Mouse (Mus musculus) adrenal gland, postnatal 14 days (tissue): Measurements from ENCODE around the gene Tle2. TPM values are rescaled to one million over a fixed set of nuclear protein-coding genes. Genes with fewer than 3 reads are reported as not detected.

Experiments
- DNase-seq: peaks from one replicate; pipeline ENCODE4 v3.0.0; 2021; ENCODE audit warnings: mixed read lengths
- long read RNA-seq, 2 experiments: library from polyadenylated mRNA; stranded (forward); transcript quantifications; one replicate each; pipeline ENCODE4 v2.0.0; 2021
- total RNA-seq: library from RNA; stranded (reverse); gene quantifications from 2 replicates; pipeline ENCODE4 v1.2.3, GENCODE M21; 2021

Gene Tle2
- total RNA-seq = 17.8 and 18.1 TPM in 2 replicates
- long read RNA-seq, experiment 1, partial matches to known transcripts = 1 of 13 reads
- long read RNA-seq, experiment 1, other reads (novel, unspliced or antisense) = 12 of 13 reads
- long read RNA-seq, experiment 2, partial matches to known transcripts = 0 of 15 reads
- long read RNA-seq, experiment 2, other reads (novel, unspliced or antisense) = 14 of 15 reads

GRCm38 (mm10) chr10:81574081-81575056 lies at the start of gene Tle2:
Gene Tle2 (plus strand): TSS chr10:81574561.
- DNase-seq = no peak

GRCm38 (mm10) chr10:81525017-81525694 lies 49.2 kb upstream of the Tle2 start:
- DNase-seq = no peak

GRCm38 (mm10) chr10:81526779-81527178 lies 47.6 kb upstream of the Tle2 start:
- DNase-seq = peak; percentile 89

- no peak for DNase-seq
Observed at GRCm38 (mm10) chr10:81534826-81535225, 39.5 kb upstream of the Tle2 start.

- DNase-seq = no peak
Observed at GRCm38 (mm10) chr10:81536734-81537133, 37.6 kb upstream of the Tle2 start.

- DNase-seq = no peak
Observed at GRCm38 (mm10) chr10:81537429-81537828, 36.9 kb upstream of the Tle2 start.

- DNase-seq = no peak
Observed at GRCm38 (mm10) chr10:81538321-81539048, 35.9 kb upstream of the Tle2 start.

- no peak for DNase-seq
Observed at GRCm38 (mm10) chr10:81541363-81541762, 33.0 kb upstream of the Tle2 start.

GRCm38 (mm10) chr10:81541803-81542202 lies 32.6 kb upstream of the Tle2 start:
- peak; percentile 69 for DNase-seq

GRCm38 (mm10) chr10:81542727-81543460 lies 31.5 kb upstream of the Tle2 start:
- no peak for DNase-seq

- no peak for DNase-seq
Observed at GRCm38 (mm10) chr10:81543633-81544032, 30.7 kb upstream of the Tle2 start.

- no peak for DNase-seq
Observed at GRCm38 (mm10) chr10:81544296-81545160, 29.8 kb upstream of the Tle2 start.

GRCm38 (mm10) chr10:81545161-81545747 lies 29.1 kb upstream of the Tle2 start, which contains the start of gene Gna11:
Gene Gna11 (minus strand): TSS chr10:81545190.
- peak; percentile 100 for DNase-seq

GRCm38 (mm10) chr10:81546332-81546731 lies 28.0 kb upstream of the Tle2 start:
- no peak for DNase-seq

GRCm38 (mm10) chr10:81546788-81547571 lies 27.4 kb upstream of the Tle2 start:
- DNase-seq = no peak

- no peak for DNase-seq
Observed at GRCm38 (mm10) chr10:81548944-81549343, 25.4 kb upstream of the Tle2 start.

GRCm38 (mm10) chr10:81550257-81550656 lies 24.1 kb upstream of the Tle2 start:
- peak; percentile 83 for DNase-seq

GRCm38 (mm10) chr10:81551597-81552102 lies 22.7 kb upstream of the Tle2 start:
- peak; percentile 94 for DNase-seq

- peak; percentile 49 for DNase-seq
Observed at GRCm38 (mm10) chr10:81553232-81553631, 21.1 kb upstream of the Tle2 start.
